Mouse (Mus musculus) MEL (cell line): ENCODE measurements around the gene Per1. TPM values are rescaled to one million over a fixed set of nuclear protein-coding genes. Genes with fewer than 3 reads are reported as not detected.

Experiments used
- DNase-seq: peaks from one replicate; pipeline ENCODE4 v3.0.0; 2011; ENCODE audit warnings: low read depth, low spot score
- H3K27ac ChIP-seq: 2 replicates; pipeline ENCODE4 v1.5.1; 2012; ENCODE audit warnings: low read depth, mild to moderate bottlenecking, control low read depth, low read length, moderate library complexity; ENCODE audit not compliant: control insufficient read depth
- H3K27me3 ChIP-seq, 2 experiments: fragments of 150-350 bp in 1 of 2; sonication (generic) in 1 of 2; 2 replicates each; pipeline ENCODE4 v1.6.1; 2012; ENCODE audit warnings: low read length in 2 of 2, mild to moderate bottlenecking in 2 of 2, improper control_type of control experiment in 1 of 2, moderate library complexity in 1 of 2; ENCODE audit not compliant: insufficient read depth in 2 of 2, control insufficient read depth in 1 of 2
- H3K36me3 ChIP-seq, 2 experiments: 2 replicates each; pipeline ENCODE4 v1.6.1; 2012 to 2014; ENCODE audit warnings: low read length in 2 of 2, improper control_type of control experiment in 1 of 2, inconsistent platforms in 1 of 2, mild to moderate bottlenecking in 1 of 2; ENCODE audit not compliant: insufficient read depth in 2 of 2, control insufficient read depth in 1 of 2
- H3K4me1 ChIP-seq, 2 experiments: fragments of 150-350 bp in 1 of 2; sonication (generic) in 1 of 2; 2 replicates each; pipeline ENCODE4 v1.6.1; 2012; ENCODE audit warnings: low read length in 2 of 2, improper control_type of control experiment in 1 of 2, mild to moderate bottlenecking in 1 of 2; ENCODE audit not compliant: insufficient read depth in 2 of 2, control insufficient read depth in 1 of 2
- H3K4me3 ChIP-seq, 2 experiments: fragments of 150-350 bp in 1 of 2; sonication (generic) in 1 of 2; 2 replicates each; pipeline ENCODE4 v1.5.1; 2012; ENCODE audit warnings: low read depth in 2 of 2, low read length in 2 of 2, mild to moderate bottlenecking in 2 of 2, moderate library complexity in 2 of 2, control low read depth in 1 of 2, improper control_type of control experiment in 1 of 2; ENCODE audit not compliant: control insufficient read depth in 1 of 2, insufficient read depth in 1 of 2
- H3K79me2 ChIP-seq: 2 replicates; pipeline ENCODE4 v1.6.1; 2012; ENCODE audit warnings: mild to moderate bottlenecking, low read length, moderate library complexity; ENCODE audit not compliant: control insufficient read depth, poor library complexity, insufficient read depth
- H3K9ac ChIP-seq: 2 replicates; pipeline ENCODE4 v1.6.1; 2012; ENCODE audit warnings: low read depth, mild to moderate bottlenecking, control low read depth, low read length, moderate library complexity; ENCODE audit not compliant: control insufficient read depth, poor library complexity, severe bottlenecking
- H3K9me3 ChIP-seq: fragments of 150-350 bp; sonication (generic); replicated peaks from 2 replicates; pipeline ENCODE4 v1.6.1; 2012; ENCODE audit warnings: mild to moderate bottlenecking, low read length, improper control_type of control experiment, moderate library complexity; ENCODE audit not compliant: insufficient read depth
- CHD1 ChIP-seq: IDR thresholded peaks from 2 replicates; pipeline ENCODE4 v1.6.1; 2012; ENCODE audit warnings: low read depth, mild to moderate bottlenecking, inconsistent platforms, low read length, improper control_type of control experiment
- CHD2 ChIP-seq: IDR thresholded peaks from 2 replicates; pipeline ENCODE4 v1.6.1; 2011; ENCODE audit warnings: low read length, improper control_type of control experiment
- CTCF ChIP-seq, 3 experiments: IDR thresholded peaks in 2 of 3; conservative IDR thresholded peaks in 1 of 3; 2 replicates each; pipeline ENCODE4 v1.5.1; 2011 to 2012; ENCODE audit warnings: low read length in 3 of 3, low read depth in 2 of 3, mild to moderate bottlenecking in 2 of 3, improper control_type of control experiment in 1 of 3, inconsistent platforms in 1 of 3, mixed read lengths in 1 of 3, moderate library complexity in 1 of 3; ENCODE audit not compliant: control insufficient read depth in 1 of 3, insufficient read depth in 1 of 3, poor library complexity in 1 of 3, severe bottlenecking in 1 of 3
- ELF1 ChIP-seq: IDR thresholded peaks from 2 replicates; pipeline ENCODE4 v1.6.1; 2014; ENCODE audit warnings: low read depth, mild to moderate bottlenecking, inconsistent platforms, low read length, improper control_type of control experiment, moderate library complexity
- ETS1 ChIP-seq: IDR thresholded peaks from 2 replicates; pipeline ENCODE4 v1.6.1; 2012; ENCODE audit warnings: low read depth, mild to moderate bottlenecking, inconsistent platforms, low read length, improper control_type of control experiment, moderate library complexity
- GABPA ChIP-seq: IDR thresholded peaks from 2 replicates; pipeline ENCODE4 v1.6.1; 2012; ENCODE audit warnings: low read depth, mild to moderate bottlenecking, inconsistent platforms, low read length, improper control_type of control experiment, moderate library complexity
- GATA1 ChIP-seq: IDR thresholded peaks from 2 replicates; pipeline ENCODE4 v1.6.1; 2011; ENCODE audit warnings: low read depth, low read length, improper control_type of control experiment
- MAX ChIP-seq: IDR thresholded peaks from 2 replicates; pipeline ENCODE4 v1.6.1; 2011; ENCODE audit warnings: low read length, improper control_type of control experiment
- MYB ChIP-seq: IDR thresholded peaks from 2 replicates; pipeline ENCODE4 v1.6.1; 2011; ENCODE audit warnings: mild to moderate bottlenecking, low read depth, low read length, improper control_type of control experiment
- MYC ChIP-seq: IDR thresholded peaks from 2 replicates; pipeline ENCODE4 v1.6.1; 2011; ENCODE audit warnings: low read depth, mild to moderate bottlenecking, low read length, improper control_type of control experiment, moderate library complexity
- NELFE ChIP-seq: IDR thresholded peaks from 2 replicates; pipeline ENCODE4 v1.6.1; 2011; ENCODE audit warnings: low read depth, low read length, improper control_type of control experiment
- NRF1 ChIP-seq: IDR thresholded peaks from 2 replicates; pipeline ENCODE4 v1.6.1; 2014; ENCODE audit warnings: low read depth, mild to moderate bottlenecking, inconsistent platforms, low read length, improper control_type of control experiment, moderate library complexity; ENCODE audit not compliant: poor library complexity, insufficient read depth, severe bottlenecking
- POLR2AphosphoS2 ChIP-seq: IDR thresholded peaks from 2 replicates; pipeline ENCODE4 v1.6.1; 2011; ENCODE audit warnings: low read length, improper control_type of control experiment
- POLR2AphosphoS5 ChIP-seq: IDR thresholded peaks from 2 replicates; pipeline ENCODE4 v1.6.1; 2012; ENCODE audit warnings: low read depth, borderline replicate concordance, mild to moderate bottlenecking, inconsistent platforms, low read length, moderate library complexity, mixed read lengths
- RCOR1 ChIP-seq: IDR thresholded peaks from 2 replicates; pipeline ENCODE4 v1.6.1; 2012; ENCODE audit warnings: low read depth, mild to moderate bottlenecking, inconsistent platforms, low read length, improper control_type of control experiment
- SIN3A ChIP-seq: IDR thresholded peaks from 2 replicates; pipeline ENCODE4 v1.6.1; 2012; ENCODE audit warnings: low read length, improper control_type of control experiment, inconsistent platforms
- SMC3 ChIP-seq: IDR thresholded peaks from 2 replicates; pipeline ENCODE4 v1.6.1; 2011; ENCODE audit warnings: low read depth, low read length, improper control_type of control experiment
- TCF12 ChIP-seq: IDR thresholded peaks from 2 replicates; pipeline ENCODE4 v1.6.1; 2014; ENCODE audit warnings: low read depth, mild to moderate bottlenecking, inconsistent platforms, low read length, improper control_type of control experiment, moderate library complexity
- USF1 ChIP-seq: IDR thresholded peaks from 2 replicates; pipeline ENCODE4 v1.6.1; 2014; ENCODE audit warnings: low read depth, mild to moderate bottlenecking, inconsistent platforms, low read length, improper control_type of control experiment, moderate library complexity
- USF2 ChIP-seq, 2 experiments: IDR thresholded peaks; 2 replicates each; pipeline ENCODE4 v1.6.1; 2011 to 2012; ENCODE audit warnings: improper control_type of control experiment in 2 of 2, low read length in 2 of 2, borderline replicate concordance in 1 of 2, inconsistent platforms in 1 of 2, low read depth in 1 of 2, mild to moderate bottlenecking in 1 of 2; ENCODE audit not compliant: insufficient read depth in 1 of 2
- ZC3H11A ChIP-seq: IDR thresholded peaks from 2 replicates; pipeline ENCODE4 v1.6.1; 2012; ENCODE audit warnings: low read depth, mild to moderate bottlenecking, inconsistent platforms, low read length, improper control_type of control experiment
- ZMIZ1 ChIP-seq: IDR thresholded peaks from 2 replicates; pipeline ENCODE4 v1.6.1; 2012; ENCODE audit warnings: low read depth, mild to moderate bottlenecking, inconsistent platforms, low read length, improper control_type of control experiment, moderate library complexity
- polyA plus RNA-seq, 2 experiments: library from polyadenylated mRNA; stranded (reverse) in 1 of 2; unstranded in 1 of 2; fragments of >175 nt in 1 of 2; fragments of >200 nt in 1 of 2; gene quantifications; 2 replicates each; pipeline versions ENCODE4 v1.2.1 to v1.2.4; 2012; ENCODE audit warnings: low replicate concordance in 2 of 2, low read depth in 1 of 2; ENCODE audit not compliant: insufficient read length in 2 of 2, insufficient read depth in 1 of 2, missing spikeins in 1 of 2
- total RNA-seq: library from RNA; depleted of rRNA; stranded (reverse); fragments of 300-350 nt; gene quantifications from 2 replicates; pipeline ENCODE4 v1.2.3, GENCODE M21; 2012

The Per1 gene
- total and polyA plus RNA-seq, 3 experiments: 4.5 to 34.9 TPM; not detected in 1

DNA sequence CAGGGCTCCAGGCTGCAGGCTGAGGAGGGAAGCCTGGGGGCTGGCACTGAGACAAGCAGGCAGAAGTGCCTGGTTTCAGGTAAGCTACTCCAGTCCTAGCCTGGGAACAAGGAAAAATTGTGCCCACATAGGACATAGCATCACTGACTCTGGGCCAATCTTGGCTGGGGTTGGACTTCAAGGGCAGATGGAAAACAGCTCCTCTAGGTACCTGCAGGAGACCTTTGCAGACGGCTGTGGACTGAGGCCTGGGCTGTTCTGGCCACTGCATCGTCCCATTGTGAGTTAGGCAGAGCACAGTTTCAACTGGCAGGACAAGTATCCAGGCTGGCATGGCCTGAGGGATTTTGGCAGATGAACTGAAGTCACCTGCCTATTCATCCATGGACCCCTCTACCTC, 10.8 kb downstream of the Per1 start:
- no peak overlapping the region for H3K27ac ChIP-seq
- peaks cover 0 to 8% of the 10 kb centered on the region in 2 experiments; a peak in 2 of 4 replicates for H3K4me1 ChIP-seq
- no peak for DNase-seq
- no peaks in the 10 kb centered on the region for H3K79me2 ChIP-seq
- H3K9me3 ChIP-seq: no peaks in the 10 kb centered on the region
- no peak overlapping the region for H3K4me3 ChIP-seq
- H3K9ac ChIP-seq: no peak overlapping the region
- TF ChIP-seq SMC3 (no peak), ELF1 (no peak), MYB (no peak), SIN3A (no peak), ZC3H11A (no peak), GABPA (no peak), MYC (no peak), MAX (no peak), RCOR1 (no peak), TCF12 (no peak), POLR2AphosphoS2 (no peak), ETS1 (no peak), USF1 (no peak), CHD2 (no peak), CHD1 (no peak), CTCF (IDR thresholded peaks at IDR 0.05 in 2 of 3, conservative IDR thresholded peaks at IDR 0.05 in 1 of 3; ENCODE audit: control insufficient read depth in 1 of 3, insufficient read depth in 1 of 3, low read depth in 2 of 3, low read length in 3 of 3, poor library complexity in 1 of 3, severe bottlenecking in 1 of 3) (no peak), POLR2AphosphoS5 (no peak)
- H3K36me3 ChIP-seq: peaks cover 0 to 5% of the 10 kb centered on the region in 2 experiments; a peak in 2 of 4 replicates
- H3K27me3 ChIP-seq: no peaks in the 10 kb centered on the region

DNA sequence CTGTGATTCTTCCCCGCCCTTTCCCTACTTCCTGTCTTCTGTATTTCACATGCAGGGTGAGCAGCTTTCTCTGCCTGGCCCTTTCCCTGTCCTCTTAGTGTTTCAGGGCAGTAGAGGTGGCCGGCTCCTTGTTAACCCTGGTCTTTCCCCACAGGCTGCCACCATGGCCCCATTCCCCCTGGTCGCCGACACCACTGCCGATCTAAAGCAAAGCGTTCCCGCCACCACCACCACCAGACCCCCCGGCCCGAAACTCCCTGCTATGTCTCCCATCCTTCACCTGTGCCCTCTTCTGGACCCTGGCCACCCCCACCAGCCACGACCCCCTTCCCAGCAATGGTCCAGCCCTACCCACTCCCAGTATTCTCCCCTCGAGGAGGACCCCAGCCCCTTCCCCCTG, 11.3 kb downstream of the Per1 start:
- H3K4me1 ChIP-seq: peaks cover 0 to 8% of the 10 kb centered on the region in 2 experiments; a peak in 2 of 4 replicates
- H3K9ac ChIP-seq: no peak overlapping the region
- no peak for TF ChIP-seq SIN3A
- TF ChIP-seq MYB: no peak
- no peak for TF ChIP-seq USF2 (IDR thresholded peaks at IDR 0.05; ENCODE audit: borderline replicate concordance in 1 of 2, insufficient read depth in 1 of 2, low read depth in 1 of 2, low read length in 2 of 2)
- no peak for TF ChIP-seq ETS1
- no peak for TF ChIP-seq ZMIZ1
- TF ChIP-seq TCF12: no peak
- no peak for TF ChIP-seq CHD2
- TF ChIP-seq NELFE: no peak
- no peak for TF ChIP-seq GABPA
- TF ChIP-seq GATA1: no peak
- TF ChIP-seq NRF1: no peak
- TF ChIP-seq MAX: no peak
- TF ChIP-seq MYC: no peak
- H3K9me3 ChIP-seq: no peaks in the 10 kb centered on the region
- H3K27me3 ChIP-seq: no peaks in the 10 kb centered on the region
- H3K36me3 ChIP-seq: peaks cover 0 to 5% of the 10 kb centered on the region in 2 experiments; a peak in 2 of 4 replicates
- no peak overlapping the region for H3K27ac ChIP-seq
- no peak for DNase-seq
- H3K4me3 ChIP-seq: no peak overlapping the region
- no peaks in the 10 kb centered on the region for H3K79me2 ChIP-seq
